Mouse (Mus musculus) adrenal gland (tissue): ENCODE measurements at regions not wholly inside any gene's neighbourhood (a gene's known extent, or its start where the extent isn't known, plus 50 kb on each side); places are given as distances from the start of the nearest gene placed in this dataset.

Experiments used
- intact Hi-C: fragments of 180-260 bp; cut with DNase I; formaldehyde crosslinking; loops from one replicate; pipeline ENCODE4 v1.15.1; 2025
- microRNA-seq, 2 experiments: library from miRNA; unstranded; fragments of <30 nt; microRNA quantifications; one replicate each; pipeline ENCODE4; 2019

GRCm38 (mm10) chr10:44595932-44596331 lies 67.6 kb upstream of the Prdm1 start:
- intact Hi-C loops: no loop called here

GRCm38 (mm10) chr10:44589842-44590241 lies 61.5 kb upstream of the Prdm1 start:
- intact Hi-C loops: no loop called here

GRCm38 (mm10) chr10:44589352-44589751 lies 61.1 kb upstream of the Prdm1 start:
- intact Hi-C loops: no loop called here

- intact Hi-C loops: no loop called here
Measured at GRCm38 (mm10) chr10:44582736-44583135, 54.4 kb upstream of the Prdm1 start.

Small RNA genes lying in the stretch of these regions (microRNA-seq; reads per million reads assigned to microRNA genes)
- 0 reads per million in 2 experiments for gene Gm24271
